Mouse (Mus musculus) left cerebral cortex, postnatal 4 days (tissue): ENCODE results near the gene Hipk3. TPM values are rescaled to one million over a fixed set of nuclear protein-coding genes. Genes with fewer than 3 reads are reported as not detected.

Experiments used
- DNase-seq: peaks from one replicate; pipeline ENCODE4 v3.0.0-alpha.2; 2022
- intact Hi-C: fragments of 180-260 bp; cut with DNase I; formaldehyde crosslinking; loops from one replicate; pipeline ENCODE4 v1.15.1; 2025
- total RNA-seq, 2 experiments: library from RNA; stranded (reverse); gene quantifications; 2 replicates each; pipeline ENCODE4 v1.2.3; 2021

Hipk3 gene
- 10 to 100 TPM; 49.0 to 52.8 TPM for total RNA-seq

GRCm38 (mm10) chr2:104493951-104494800, at the start of gene Hipk3:
Hipk3 (minus strand) TSS chr2:104494446.
- intact Hi-C loops = loop anchor here (10.0 kb wide), 2 partner anchors 49 to 91 kb away; no protein-coding TSS in a partner anchor
- peak; percentile 84 for DNase-seq

DNA sequence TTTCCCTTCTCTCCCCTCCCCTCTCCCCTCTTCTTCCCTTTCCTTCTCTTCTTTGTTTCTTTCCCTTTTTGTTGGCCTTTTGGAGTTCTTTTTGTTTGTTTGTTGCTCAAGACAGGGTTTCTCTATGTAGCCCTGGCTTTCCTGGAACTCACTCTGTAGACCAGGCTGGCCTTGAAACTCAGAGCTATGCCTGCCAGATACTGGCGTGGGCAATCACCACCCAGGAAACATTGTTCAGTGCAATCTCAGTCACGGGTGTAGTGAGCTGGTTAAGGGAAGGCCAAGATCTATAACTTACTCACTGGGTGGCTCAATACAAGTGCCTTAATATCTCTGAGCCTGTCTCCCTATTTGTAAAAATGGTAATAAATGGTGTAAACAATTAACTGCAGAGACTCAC, 46.0 kb upstream of the Hipk3 start:
- intact Hi-C loops = no loop called here
- DNase-seq = no peak

DNA sequence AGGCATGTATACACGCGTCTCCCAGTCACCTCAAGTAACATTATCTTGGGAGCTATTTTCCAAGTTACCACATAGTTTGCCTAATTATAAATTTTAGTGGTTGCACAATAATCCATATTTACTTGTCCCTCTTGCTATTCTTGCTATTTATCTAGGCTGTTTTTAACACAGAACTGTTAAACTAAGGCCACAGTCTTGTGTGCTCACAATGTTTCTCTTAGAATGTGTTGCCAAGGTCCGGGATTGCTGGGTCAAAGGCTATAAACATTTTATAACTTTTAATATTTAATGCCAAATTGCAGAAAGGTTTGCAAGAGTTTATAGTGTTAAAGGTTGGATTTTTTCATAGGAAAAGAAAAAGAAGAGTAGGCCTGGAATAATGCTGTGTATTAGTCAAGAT, 40.5 kb upstream of the Hipk3 start:
- DNase-seq = no peak
- intact Hi-C loops = no loop called here

DNA sequence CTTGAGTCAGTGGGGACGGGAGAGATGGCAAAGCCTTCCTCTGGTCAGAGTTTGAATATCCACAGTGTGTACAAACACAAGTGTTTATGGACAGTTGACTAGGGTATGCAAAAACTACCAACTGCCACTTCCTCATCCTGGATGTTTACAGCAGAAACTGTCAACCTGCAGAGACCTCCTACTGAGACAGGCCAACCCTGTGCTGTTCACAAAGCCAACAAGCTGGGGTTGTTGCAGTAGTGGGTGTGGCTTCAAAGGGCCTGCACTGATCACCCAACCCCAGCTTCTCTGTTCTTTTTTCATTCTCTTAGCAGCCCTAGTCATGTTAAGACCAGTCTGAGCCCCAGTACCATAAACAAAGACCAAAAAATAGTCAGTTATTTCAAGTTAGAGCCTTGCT, 38.3 kb upstream of the Hipk3 start:
- intact Hi-C loops = no loop called here
- DNase-seq = no peak

GRCm38 (mm10) chr2:104526559-104526958, 32.3 kb upstream of the Hipk3 start:
- no peak for DNase-seq
- intact Hi-C loops = no loop called here

GRCm38 (mm10) chr2:104525506-104525905, 31.3 kb upstream of the Hipk3 start:
- DNase-seq = no peak
- intact Hi-C loops = no loop called here

- DNase-seq = no peak
- intact Hi-C loops = no loop called here
Measured at GRCm38 (mm10) chr2:104511622-104512021, 17.4 kb upstream of the Hipk3 start.

- intact Hi-C loops = no loop called here
- DNase-seq = no peak
Measured at GRCm38 (mm10) chr2:104502388-104502787, 8.1 kb upstream of the Hipk3 start.

- intact Hi-C loops = no loop called here
- no peak for DNase-seq
Measured at GRCm38 (mm10) chr2:104501091-104501490, 6.8 kb upstream of the Hipk3 start.

DNA sequence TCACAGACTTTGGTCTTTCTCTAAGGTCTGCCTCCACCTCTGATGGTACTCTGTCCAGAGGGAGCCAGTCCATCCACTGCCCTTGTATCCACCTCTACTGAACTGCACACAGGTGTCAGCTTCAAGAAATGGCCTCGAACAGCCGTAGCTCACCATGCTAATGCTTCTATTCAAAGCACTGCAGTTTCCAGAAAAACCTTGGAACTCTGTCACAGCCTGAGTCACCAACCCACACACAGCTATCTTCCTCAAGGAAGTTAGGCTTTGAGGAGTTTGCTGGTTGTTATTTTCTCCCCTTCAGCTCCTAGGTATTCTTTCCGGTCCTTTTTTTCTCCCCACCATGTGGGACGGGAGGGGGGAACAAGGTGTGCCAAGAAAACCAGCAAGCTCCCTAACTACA, 3.5 kb upstream of the Hipk3 start:
- intact Hi-C loops = loop anchor here (10.0 kb wide), 2 partner anchors 53 to 87 kb away; no protein-coding TSS in a partner anchor
- no peak for DNase-seq

DNA sequence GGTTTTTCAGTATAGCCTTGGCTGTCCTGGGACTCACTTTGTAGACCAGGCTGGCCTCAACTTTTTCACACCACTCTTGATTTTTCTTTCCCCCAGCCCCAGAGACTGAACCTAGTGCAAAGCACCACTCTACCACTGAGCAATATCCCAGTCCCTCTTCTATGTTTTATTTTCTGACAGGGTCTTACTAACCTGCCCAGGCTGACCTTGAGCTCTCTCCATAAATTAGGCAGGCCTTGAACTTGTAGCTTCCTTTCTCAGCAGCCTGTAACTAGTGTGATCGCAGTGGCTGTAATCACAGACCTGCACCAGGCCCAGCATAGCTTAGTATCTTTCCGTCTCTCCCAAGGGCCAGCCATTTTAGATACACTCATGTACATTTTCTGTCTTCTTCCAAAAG, 3.0 kb upstream of the Hipk3 start:
- no peak for DNase-seq
- intact Hi-C loops = loop anchor here (10.0 kb wide), 2 partner anchors 52 to 88 kb away; no protein-coding TSS in a partner anchor

GRCm38 (mm10) chr2:104496206-104496605, 2.0 kb upstream of the Hipk3 start:
- no peak for DNase-seq
- intact Hi-C loops = loop anchor here (10.0 kb wide), 2 partner anchors 51 to 89 kb away; no protein-coding TSS in a partner anchor

DNA sequence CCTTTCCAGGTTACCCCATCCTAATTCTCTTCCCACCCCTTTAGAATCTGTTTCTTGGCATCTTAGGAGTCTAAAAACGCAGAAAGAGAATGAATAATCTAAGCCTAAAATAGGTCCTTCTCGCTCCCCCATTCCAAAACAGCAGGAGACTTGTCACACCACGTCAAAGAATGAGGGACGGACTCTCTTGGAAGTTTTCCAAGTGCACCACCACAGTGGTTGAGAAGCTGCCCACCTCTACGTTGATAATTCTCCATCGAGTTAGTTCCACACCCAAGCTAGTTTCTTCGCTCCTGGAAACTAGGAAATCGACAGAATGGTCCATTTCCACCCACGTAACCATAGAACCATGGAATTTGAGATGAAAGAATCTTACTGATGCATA, 547 bp upstream of the Hipk3 start:
- intact Hi-C loops = loop anchor here (10.0 kb wide), 2 partner anchors 50 to 90 kb away; no protein-coding TSS in a partner anchor
- peak; percentile 12 for DNase-seq

GRCm38 (mm10) chr2:104493021-104493950, 960 bp downstream of the Hipk3 start:
- intact Hi-C loops = loop anchor here (10.0 kb wide), 2 partner anchors 48 to 92 kb away; no protein-coding TSS in a partner anchor
- DNase-seq = peak; percentile 77

- no peak for DNase-seq
- intact Hi-C loops = loop anchor here (10.0 kb wide), 2 partner anchors 47 to 93 kb away; no protein-coding TSS in a partner anchor
Measured at GRCm38 (mm10) chr2:104491221-104491795, 2.9 kb downstream of the Hipk3 start.

GRCm38 (mm10) chr2:104490761-104491160, 3.5 kb downstream of the Hipk3 start:
- no peak for DNase-seq
- intact Hi-C loops = loop anchor here (10.0 kb wide), 2 partner anchors 46 to 94 kb away; no protein-coding TSS in a partner anchor

GRCm38 (mm10) chr2:104489851-104490250, 4.4 kb downstream of the Hipk3 start:
- DNase-seq = no peak
- intact Hi-C loops = loop anchor here (10.0 kb wide), 2 partner anchors 45 to 95 kb away; no protein-coding TSS in a partner anchor

DNA sequence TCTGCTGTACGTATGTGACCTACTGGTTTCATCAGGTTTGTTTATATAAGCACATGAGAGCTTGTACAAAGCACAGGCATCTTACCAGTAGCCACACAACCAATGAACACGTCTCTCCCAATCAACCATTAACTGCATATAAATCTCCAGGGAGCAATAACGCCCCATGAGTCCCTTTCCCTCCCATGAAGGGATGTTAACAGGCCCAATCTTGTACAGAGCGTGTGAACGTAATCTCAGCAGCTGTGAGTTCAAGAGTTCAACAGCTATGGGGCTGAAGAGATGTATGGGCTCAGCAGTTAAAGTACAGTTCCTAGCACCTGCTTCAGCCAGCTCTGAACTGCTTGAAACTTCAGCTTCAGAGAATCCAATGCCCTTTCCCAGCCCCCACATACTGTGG, 9.8 kb downstream of the Hipk3 start:
- DNase-seq = no peak
- intact Hi-C loops = no loop called here

- no peak for DNase-seq
- intact Hi-C loops = no loop called here
Measured at GRCm38 (mm10) chr2:104482156-104482555, 12.1 kb downstream of the Hipk3 start.

- DNase-seq = no peak
- intact Hi-C loops = no loop called here
Measured at GRCm38 (mm10) chr2:104479054-104479453, 15.2 kb downstream of the Hipk3 start.
